Mouse (Mus musculus) gastrocnemius, adult 18-20 months (tissue): ENCODE data around the gene Olfr372. TPM values are rescaled to one million over a fixed set of nuclear protein-coding genes. Genes with fewer than 3 reads are reported as not detected.
A peak's percentile ranks its signal among the peaks of the same experiment; 100 is the strongest.
"Not testable (repeated sequence)": the region's sequence is repeated elsewhere in the genome, so short reads cannot be mapped to it uniquely, and the experiment has no call there.

Experiments
- DNase-seq: peaks from one replicate; pipeline ENCODE4 v3.0.0; 2021; ENCODE audit warnings: low spot score
- long read RNA-seq, 2 experiments: library from polyadenylated mRNA; stranded (forward); transcript quantifications; one replicate each; pipeline ENCODE4 v2.0.0; 2021
- total RNA-seq, 2 experiments: library from RNA; stranded (reverse); gene quantifications; 2 replicates each; pipeline ENCODE4 v1.2.3; 2021

The Olfr372 gene
- total RNA-seq: not detected
- long read RNA-seq, experiment 1: 0 reads
- long read RNA-seq, experiment 2: 0 reads

GRCm38 (mm10) chr8:72040918-72041317 is at the start of gene Olfr372:
TSS of gene Olfr372 (plus strand) at chr8:72041218.
- DNase-seq: not testable (repeated sequence)

DNA sequence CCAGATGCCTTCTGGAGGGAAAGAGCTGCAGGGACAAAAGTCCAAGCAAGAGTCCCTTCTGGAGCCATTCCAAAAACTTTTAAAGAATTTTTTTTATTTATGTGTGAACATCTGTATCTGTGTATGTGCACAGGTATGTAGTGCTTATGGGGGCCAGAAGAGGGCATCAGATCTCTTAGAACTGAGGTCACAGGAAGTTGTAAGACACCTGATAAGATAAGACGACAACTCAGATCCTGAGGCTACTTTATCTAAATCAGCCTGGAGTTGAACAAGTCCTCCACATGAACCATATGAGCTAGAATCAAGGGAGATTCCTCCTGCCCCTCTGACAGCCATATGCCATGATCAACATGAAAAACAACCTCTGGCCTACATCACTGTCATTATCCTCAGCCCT is 41.6 kb upstream of the Olfr372 start:
- DNase-seq: no peak

DNA sequence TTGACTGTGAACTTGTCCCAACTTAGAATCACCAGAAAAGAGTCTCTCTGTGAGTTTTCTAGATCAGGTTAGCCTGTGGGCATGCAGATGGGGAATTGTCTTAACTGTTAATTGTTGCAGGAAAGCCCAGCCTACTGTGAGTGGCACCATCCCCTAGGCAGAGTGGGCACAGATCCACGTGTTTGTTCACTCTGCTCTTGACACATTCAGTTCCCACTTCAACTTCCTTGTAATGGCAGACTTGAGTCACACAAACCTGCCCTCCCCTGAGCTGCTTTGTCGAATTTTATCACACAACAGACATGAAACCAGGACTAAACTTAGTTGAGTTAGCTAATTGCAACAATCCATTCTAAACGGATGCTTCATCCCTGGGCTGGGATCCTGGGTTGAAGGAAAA is 40.8 kb upstream of the Olfr372 start:
- DNase-seq: no peak

DNA sequence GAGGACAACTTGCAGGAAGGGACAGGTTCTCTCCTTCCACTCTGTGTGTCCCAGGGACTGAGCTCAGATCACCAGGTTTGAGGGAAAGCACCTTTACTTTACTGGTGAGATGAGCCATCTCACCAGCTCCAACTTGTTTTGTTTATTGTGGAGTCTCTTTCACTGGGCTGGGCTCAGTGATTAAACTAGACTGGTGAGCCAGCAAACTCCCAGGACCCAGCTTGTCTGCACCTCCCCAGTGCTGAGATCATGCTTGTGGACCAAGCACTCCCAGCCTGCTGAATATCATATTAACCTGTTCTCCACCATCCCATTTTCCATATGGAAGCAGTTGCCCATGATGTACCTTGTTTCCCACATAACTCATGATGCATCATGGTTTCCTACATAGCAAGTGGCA is 38.1 kb upstream of the Olfr372 start:
- DNase-seq: no peak

DNA sequence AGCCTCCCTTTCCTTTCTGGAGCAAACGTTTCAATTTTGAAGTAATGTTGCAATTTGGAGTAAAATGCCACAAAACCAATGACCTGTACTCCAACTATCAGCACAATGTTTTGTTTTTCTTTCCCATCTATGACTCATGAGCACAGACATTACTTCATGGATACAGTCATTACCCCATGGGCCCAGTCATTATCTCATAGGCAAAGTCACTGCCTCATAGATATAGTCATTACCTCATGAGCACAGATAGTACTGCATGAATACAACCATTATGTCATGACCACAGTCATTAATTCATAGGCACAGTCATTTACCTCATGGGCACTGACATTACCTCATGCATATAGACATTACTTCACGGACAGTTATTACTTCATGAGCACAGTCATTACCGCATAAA is 35.1 kb upstream of the Olfr372 start:
- DNase-seq: no peak

DNA sequence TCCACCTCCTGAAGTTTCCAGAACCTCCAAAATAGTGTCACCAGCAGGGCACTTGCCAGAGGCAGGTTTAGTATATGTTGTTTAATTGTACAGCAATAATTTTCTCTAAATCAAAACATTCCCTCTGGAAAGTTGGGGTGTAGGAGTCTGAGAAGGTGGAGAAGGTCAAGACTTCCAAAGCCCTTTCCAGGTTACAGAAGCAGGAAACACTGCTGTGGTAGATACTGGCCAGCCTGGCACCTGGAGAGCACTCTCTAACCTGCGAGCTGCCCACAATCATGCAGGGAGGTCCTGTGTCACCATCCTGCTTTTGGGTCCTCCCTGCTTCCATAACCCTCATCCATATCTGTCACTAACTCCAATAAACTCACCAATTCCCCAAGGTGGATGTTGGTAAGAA is 34.3 kb upstream of the Olfr372 start:
- no peak for DNase-seq

GRCm38 (mm10) chr8:72008134-72008641 is 32.8 kb upstream of the Olfr372 start:
- DNase-seq: peak; percentile 30

DNA sequence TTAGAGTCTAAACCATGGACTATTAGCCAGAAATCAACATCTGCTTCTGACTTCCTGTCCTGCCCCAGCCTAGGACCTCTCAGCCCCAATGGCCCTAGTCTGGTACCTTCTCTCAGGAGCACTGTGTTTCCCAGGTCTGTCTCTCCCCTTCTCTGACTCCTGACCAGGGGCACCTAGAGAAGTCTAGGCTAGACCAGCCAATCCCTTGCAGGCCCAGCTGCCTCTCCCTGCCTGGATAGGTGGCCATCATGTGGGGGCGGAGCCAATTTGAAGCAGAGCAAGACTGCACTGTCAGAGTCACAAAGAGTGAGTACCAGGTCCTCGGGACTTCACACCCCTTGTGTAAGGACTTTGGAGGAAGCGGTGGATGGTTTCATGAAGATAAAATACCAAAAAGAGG is 31.5 kb upstream of the Olfr372 start, which contains the start of gene Cyp4f18:
Gene Cyp4f18, minus strand, starts transcription at position 154 of the 400 bp plus-strand sequence.
- DNase-seq: no peak

DNA sequence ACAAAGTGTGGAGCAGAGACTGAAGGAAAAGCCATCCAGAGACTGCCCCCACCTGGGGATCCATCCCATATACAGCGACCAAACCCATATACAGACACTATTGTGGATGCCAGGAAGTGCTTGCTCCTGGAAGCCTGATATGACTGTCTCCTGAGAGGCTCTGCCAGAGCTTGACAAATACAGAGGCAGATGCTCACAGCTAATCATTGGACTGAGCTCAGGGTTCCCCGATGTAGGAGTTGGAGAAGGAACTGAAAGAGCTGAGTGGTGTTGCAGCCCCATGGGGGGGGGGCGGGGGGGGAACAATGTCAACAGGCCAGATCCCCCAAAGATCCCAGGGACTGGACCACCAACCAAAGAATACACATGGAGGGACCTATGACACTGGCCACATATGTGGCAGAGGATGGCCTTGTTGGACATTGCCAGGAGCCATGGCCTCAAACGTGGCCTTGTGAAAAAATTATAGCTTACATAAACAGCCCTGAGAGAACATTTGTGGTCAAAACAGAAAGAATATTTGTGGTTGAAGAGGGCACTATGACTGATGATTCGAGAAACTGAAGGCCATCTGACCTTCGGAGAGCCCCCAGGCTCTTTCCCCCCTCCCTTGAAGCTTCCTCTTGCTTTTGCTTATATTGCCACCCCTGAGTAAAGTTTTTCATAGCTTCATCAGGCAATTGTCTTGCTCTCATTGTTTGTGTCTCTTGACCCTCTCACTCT is 27.4 kb upstream of the Olfr372 start:
- DNase-seq: not testable (repeated sequence)

- not testable (repeated sequence) for DNase-seq
These were observed 23.7 kb upstream of the Olfr372 start for GRCm38 (mm10) chr8:72017339-72017738.

DNA sequence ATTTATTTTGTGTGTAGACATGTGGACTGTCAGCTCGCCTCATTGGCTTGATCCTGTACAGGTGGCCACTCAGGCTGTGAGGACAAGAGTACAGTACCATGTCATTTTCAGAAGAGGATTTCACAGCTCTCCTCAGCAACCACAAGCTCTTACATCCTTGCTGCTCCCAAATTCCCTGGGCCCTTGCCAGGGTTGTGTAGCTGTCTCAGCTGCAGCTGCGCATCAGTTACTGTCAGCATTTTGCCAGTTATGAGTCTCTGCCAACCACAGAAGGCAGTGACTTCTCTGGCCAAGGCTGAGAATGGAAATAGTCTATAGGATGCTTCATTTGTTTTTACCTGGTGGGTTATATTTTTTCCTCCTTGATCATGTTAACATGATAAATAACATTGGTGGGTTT is 22.9 kb upstream of the Olfr372 start:
- DNase-seq: peak; percentile 30

DNA sequence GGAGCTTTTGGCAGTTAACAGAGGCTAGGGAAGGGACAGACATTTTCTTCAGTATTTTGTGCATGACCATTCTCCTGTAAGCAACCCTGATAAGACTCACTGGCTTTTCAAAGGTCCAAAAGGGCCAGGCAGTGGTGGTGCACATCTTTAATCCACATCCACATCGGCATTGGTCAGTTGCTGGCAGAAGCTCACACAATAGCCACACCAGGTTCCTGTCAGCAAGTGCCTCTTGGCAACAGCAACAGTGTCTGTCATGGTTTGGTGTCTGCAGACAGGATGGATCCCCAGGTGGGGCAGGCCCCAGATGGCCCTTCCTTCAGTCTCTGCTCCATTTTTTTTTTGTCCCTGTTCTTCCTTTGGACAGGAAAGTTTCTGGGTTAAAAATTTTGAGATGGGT is 22.0 kb upstream of the Olfr372 start:
- not testable (repeated sequence) for DNase-seq

DNA sequence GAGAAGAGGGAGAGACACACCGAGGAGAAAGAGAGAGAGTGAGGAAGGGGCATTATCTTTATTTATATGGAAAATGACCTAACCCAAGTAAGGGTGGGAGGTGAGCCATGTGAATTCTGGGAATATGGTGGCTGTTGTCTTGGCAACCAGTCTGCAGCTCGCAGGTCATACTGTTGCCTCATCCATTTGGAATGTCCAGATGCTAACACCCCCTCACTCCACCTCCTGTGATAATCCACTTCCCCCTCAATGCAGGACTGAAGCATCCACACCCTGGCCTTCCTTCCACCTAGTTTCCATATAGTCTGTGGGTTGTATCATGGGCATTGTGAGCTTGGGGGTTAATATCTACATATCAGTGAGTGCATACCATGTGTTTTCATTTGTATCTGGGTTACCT is 21.2 kb upstream of the Olfr372 start:
- DNase-seq: no peak

- DNase-seq: not testable (repeated sequence)
These were observed 16.1 kb upstream of the Olfr372 start for GRCm38 (mm10) chr8:72024886-72025285.

GRCm38 (mm10) chr8:72032926-72033325 is 8.1 kb upstream of the Olfr372 start:
- DNase-seq: peak; percentile 50

- DNase-seq: no peak
These were observed 1.5 kb downstream of the Olfr372 start for GRCm38 (mm10) chr8:72042493-72042892.

DNA sequence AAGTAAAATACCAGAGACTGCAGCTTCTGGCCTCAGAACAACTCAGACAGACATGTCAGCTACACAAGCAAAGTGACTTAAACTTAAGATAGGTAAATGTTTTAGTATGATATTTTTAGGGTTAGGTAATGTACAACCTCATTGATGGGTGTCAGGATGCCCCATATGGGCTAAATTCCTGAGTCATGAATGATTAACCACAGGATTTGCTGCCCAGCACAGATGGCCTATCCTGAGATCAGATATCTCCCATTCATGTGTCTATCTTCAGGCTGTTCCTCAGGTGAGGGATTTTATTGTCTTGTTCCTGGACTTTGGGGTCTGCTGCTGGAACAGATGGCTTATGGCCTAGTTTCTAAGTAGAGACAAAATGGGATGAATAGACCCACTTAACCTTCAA is 13.6 kb downstream of the Olfr372 start:
- DNase-seq: not testable (repeated sequence)

DNA sequence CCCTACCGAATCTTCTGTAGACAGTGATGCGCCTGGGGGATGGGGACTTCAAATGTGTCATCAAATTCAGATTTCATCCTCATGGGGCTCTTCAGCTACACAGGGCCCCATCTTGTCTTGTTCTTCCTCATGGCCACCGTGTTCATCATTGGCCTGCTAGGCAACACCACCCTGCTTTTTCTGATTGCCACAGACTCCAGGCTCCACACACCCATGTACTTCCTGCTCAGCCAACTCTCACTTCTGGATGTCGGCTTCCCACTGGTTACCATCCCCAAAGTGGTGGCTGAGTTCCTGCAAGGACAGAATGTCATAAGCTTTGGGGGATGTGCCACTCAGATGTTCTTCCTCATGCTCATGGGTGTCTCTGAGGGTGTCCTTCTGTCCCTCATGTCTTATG is 16.6 kb downstream of the Olfr372 start:
- DNase-seq: not testable (repeated sequence)

DNA sequence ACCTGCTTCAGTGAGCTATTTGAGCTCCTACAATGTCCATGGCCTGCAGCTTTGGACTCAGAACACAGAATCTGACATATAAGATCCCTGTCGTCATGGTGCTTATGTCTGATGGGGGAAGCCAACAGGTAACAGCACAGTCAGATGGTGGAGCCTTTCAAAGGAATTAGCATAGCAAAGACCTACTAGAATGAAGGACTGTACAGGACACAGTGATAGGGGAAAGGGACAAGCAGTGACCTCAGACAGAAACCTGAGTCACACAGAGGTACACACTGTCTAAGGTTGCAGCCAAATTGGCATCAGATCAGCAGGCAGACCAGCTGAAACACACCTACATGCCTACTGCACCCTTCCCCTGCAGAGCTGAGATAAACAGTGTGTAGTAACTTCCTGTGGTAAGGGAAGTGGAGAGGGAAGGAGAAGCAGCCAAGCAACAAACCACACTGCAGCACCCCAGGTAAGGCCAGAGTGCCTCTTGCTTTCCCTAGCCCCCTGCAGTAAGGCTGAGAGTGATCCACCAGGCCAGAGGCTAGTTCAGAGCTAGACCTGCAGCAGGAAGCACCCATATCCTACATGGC is 25.9 kb downstream of the Olfr372 start:
- DNase-seq: not testable (repeated sequence)

DNA sequence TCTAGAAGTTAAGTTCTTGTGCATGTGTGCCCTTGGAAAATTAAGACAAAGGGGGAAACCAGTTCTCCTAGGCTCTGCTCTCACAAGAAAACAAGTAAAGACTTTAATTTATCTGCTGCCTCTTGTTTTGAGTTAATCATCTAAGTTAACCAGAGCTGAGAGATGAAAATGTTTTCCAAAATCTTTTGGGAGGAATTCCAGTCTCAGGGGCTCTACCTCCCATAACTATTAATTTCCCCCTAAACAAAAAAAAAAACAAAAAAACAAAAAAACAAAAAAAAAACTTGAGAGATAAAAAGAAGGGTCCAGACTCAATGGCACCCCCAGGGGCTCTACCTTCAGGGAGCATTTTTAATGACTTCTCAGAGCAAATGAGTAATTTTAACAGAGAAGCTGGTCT is 41.9 kb downstream of the Olfr372 start, which contains the start of gene Olfr373:
Gene Olfr373, plus strand, starts transcription at position 301 of the 400 bp plus-strand sequence.
- DNase-seq: not testable (repeated sequence)

- DNase-seq: no peak
These were observed 43.7 kb downstream of the Olfr372 start for GRCm38 (mm10) chr8:72084744-72085143.

DNA sequence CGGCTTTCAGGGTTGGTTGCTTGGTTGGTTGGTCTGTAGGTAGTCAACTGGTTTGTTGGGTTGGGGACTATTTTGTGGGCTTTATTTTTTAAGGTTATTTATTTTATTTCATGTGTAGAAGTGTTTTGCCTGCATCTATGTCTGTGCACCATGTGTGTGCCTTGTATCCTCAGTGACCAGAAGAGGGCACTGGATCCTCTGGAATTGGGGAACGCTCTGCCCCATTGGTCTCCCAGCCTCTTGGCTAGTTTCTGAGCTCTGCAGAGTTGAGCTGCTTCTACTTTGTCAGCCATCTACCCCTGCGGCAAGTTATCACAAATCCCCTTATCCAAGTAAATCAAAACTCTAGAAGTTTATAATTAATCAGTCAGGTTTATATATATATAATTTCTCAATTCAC is 46.6 kb downstream of the Olfr372 start:
- not testable (repeated sequence) for DNase-seq

DNA sequence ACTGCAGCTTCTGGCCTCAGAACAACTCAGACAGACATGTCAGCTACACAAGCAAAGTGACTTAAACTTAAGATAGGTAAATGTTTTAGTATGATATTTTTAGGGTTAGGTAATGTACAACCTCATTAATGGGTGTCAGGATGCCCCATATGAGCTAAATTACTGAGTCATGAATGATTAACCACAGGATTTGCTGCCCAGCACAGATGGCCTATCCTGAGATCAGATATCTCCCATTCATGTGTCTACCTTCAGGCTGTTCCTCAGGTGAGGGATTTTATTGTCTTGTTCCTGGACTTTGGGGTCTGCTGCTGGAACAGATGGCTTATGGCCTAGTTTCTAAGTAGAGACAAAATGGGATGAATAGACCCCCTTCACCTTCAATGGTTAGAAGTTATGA is 55.7 kb downstream of the Olfr372 start:
- not testable (repeated sequence) for DNase-seq
